Mouse (Mus musculus) heart, postnatal 4 days (tissue): Measurements from ENCODE around the gene Fgl2. TPM values are rescaled to one million over a fixed set of nuclear protein-coding genes. Genes with fewer than 3 reads are reported as not detected.
A peak's percentile ranks its signal among the peaks of the same experiment; 100 is the strongest.
"Not testable (repeated sequence)": the region's sequence is repeated elsewhere in the genome, so short reads cannot be mapped to it uniquely, and the experiment has no call there.

Experiments used
- DNase-seq: peaks from one replicate; pipeline ENCODE4 v3.0.0; 2021
- total RNA-seq, 2 experiments: library from RNA; stranded (reverse); gene quantifications; 2 replicates each; pipeline ENCODE4 v1.2.3; 2021

Fgl2 gene
- 10 to 100 TPM; 49.3 to 50.0 TPM for total RNA-seq

- peak; percentile 80 for DNase-seq
These were observed at the start of gene Fgl2 for GRCm38 (mm10) chr5:21372493-21373179. Gene Fgl2 (plus strand): TSS chr5:21372642.

- DNase-seq, result peak; percentile 82
These were observed 45.9 kb upstream of the Fgl2 start for GRCm38 (mm10) chr5:21326494-21326893.

GRCm38 (mm10) chr5:21328560-21328959, 43.9 kb upstream of the Fgl2 start:
- DNase-seq, result no peak

GRCm38 (mm10) chr5:21329672-21330665, 42.5 kb upstream of the Fgl2 start:
- DNase-seq, result peak; percentile 49

GRCm38 (mm10) chr5:21331656-21332055, 40.8 kb upstream of the Fgl2 start:
- peak; percentile 58 for DNase-seq

GRCm38 (mm10) chr5:21332119-21332518, 40.3 kb upstream of the Fgl2 start:
- no peak for DNase-seq

- not testable (repeated sequence) for DNase-seq
These were observed 30.2 kb upstream of the Fgl2 start for GRCm38 (mm10) chr5:21342265-21342664.

- no peak for DNase-seq
These were observed 24.1 kb upstream of the Fgl2 start for GRCm38 (mm10) chr5:21348366-21348765.

- no peak for DNase-seq
These were observed 20.8 kb upstream of the Fgl2 start for GRCm38 (mm10) chr5:21351678-21352077.

- no peak for DNase-seq
These were observed 13.8 kb upstream of the Fgl2 start for GRCm38 (mm10) chr5:21358648-21359047.

GRCm38 (mm10) chr5:21363343-21363742, 9.1 kb upstream of the Fgl2 start:
- no peak for DNase-seq

GRCm38 (mm10) chr5:21366338-21367053, 5.9 kb upstream of the Fgl2 start:
- no peak for DNase-seq

GRCm38 (mm10) chr5:21367514-21367913, 4.9 kb upstream of the Fgl2 start:
- DNase-seq, result no peak

GRCm38 (mm10) chr5:21370218-21370947, 2.1 kb upstream of the Fgl2 start:
- DNase-seq, result no peak

- no peak for DNase-seq
These were observed 522 bp upstream of the Fgl2 start for GRCm38 (mm10) chr5:21371920-21372319.

GRCm38 (mm10) chr5:21373180-21373518, 707 bp downstream of the Fgl2 start:
- DNase-seq, result no peak

GRCm38 (mm10) chr5:21376935-21377334, 4.5 kb downstream of the Fgl2 start:
- no peak for DNase-seq

- no peak for DNase-seq
These were observed 6.0 kb downstream of the Fgl2 start for GRCm38 (mm10) chr5:21378397-21378796.

- DNase-seq, result no peak
These were observed 9.5 kb downstream of the Fgl2 start for GRCm38 (mm10) chr5:21381986-21382385.

- DNase-seq, result no peak
These were observed 10.2 kb downstream of the Fgl2 start for GRCm38 (mm10) chr5:21382678-21383077.

GRCm38 (mm10) chr5:21383392-21384251, 11.2 kb downstream of the Fgl2 start:
- no peak for DNase-seq
